Mouse (Mus musculus) olfactory bulb, adult 2 months (tissue): ENCODE data around the gene Zfp648.

Source experiments
- CTCF ChIP-seq: fragments of 200-500 bp; IDR thresholded peaks from 2 replicates; pipeline ENCODE4 v1.5.1; 2012; ENCODE audit warnings: low read depth, mild to moderate bottlenecking, low read length, moderate library complexity; ENCODE audit not compliant: insufficient read depth
- POLR2A ChIP-seq: fragments of 200-500 bp; IDR thresholded peaks from 2 replicates; pipeline ENCODE4 v1.6.1; 2012; ENCODE audit warnings: mild to moderate bottlenecking, low read depth, low read length, moderate library complexity; ENCODE audit not compliant: insufficient read depth

GRCm38 (mm10) chr1:154177781-154178180 lies 23.2 kb upstream of the Zfp648 start:
- TF ChIP-seq CTCF (no peak), POLR2A (no peak)
